Mouse (Mus musculus) Patski (cell line): ENCODE results near the gene Arhgef5. TPM values are rescaled to one million over a fixed set of nuclear protein-coding genes. Genes with fewer than 3 reads are reported as not detected.

Experiments
- ATAC-seq: fragments of 100-300 bp; one replicate; pipeline ENCODE4 v1.8.0; 2021
- CTCF ChIA-PET: fragments of 350-600 bp; sonication (Branson Sonifier 250); formaldehyde crosslinking; loops from one replicate; lab custom pipeline; 2022; ENCODE audit warnings: inconsistent platforms; lab: Charles Lee
- POLR2A ChIA-PET: fragments of 350-600 bp; sonication (Branson Sonifier 250); formaldehyde crosslinking; loops from one replicate; lab custom pipeline; 2022; ENCODE audit warnings: antibody characterized with exemption, inconsistent platforms; lab: Charles Lee
- DNase-seq: peaks from one replicate; pipeline ENCODE4 v3.0.0-alpha.2; 2011; ENCODE audit warnings: low read depth, low spot score
- H3K27me3 ChIP-seq: fragments of 371-371 bp; one replicate; pipeline ENCODE4 v1.5.1; 2021
- CTCF ChIP-seq: fragments of 100-300 bp; IDR thresholded peaks from one replicate; pipeline ENCODE4 v1.5.1; 2021
- in situ Hi-C: fragments of 300-500 bp; cut with MboI; formaldehyde crosslinking; loops from 3 replicates; pipeline ENCODE4 v1.11.1; 2018; ENCODE audit warnings: low pct_unique_long_range_greater_than_20kb, mixed read lengths
- polyA plus RNA-seq: library from polyadenylated mRNA; unstranded; gene quantifications from one replicate; pipeline ENCODE4 v1.2.3, GENCODE M21; 2021

Gene Arhgef5
- polyA plus RNA-seq, 1 experiment from 2014 or later: 79.4 TPM

DNA sequence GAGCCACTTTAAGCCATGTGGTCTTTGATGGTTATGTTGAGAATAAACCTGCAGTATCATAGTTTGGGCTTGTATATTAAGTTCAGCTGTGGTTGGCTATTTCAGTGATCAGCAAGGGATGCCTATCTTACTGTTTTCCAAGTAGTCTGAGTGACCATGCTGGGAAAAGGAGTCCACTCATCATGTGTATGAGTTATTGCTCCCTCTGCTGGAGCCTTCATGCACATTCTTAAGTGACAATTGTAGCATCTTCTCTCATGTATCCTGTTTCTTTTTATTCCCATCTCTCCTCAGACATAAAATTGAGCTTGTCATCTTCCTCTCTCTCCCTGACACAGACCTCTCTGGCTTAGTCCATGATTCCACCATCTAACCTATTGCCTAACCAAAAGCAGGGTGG is 12.9 kb downstream of the Arhgef5 start:
- CTCF ChIA-PET: interaction anchor here (1.1 to 2.5 kb wide), 4 partner anchors 9 to 345 kb away, joined by 3 to 13 read pairs (median 6); partner anchors contain the start of gene Arhgef5

GRCm38 (mm10) chr6:43280481-43280880 is 15.1 kb downstream of the Arhgef5 start:
- TF ChIP-seq CTCF: no peak
- no peaks in the 10 kb centered on the region for H3K27me3 ChIP-seq
- POLR2A ChIA-PET: no interaction called here
- CTCF ChIA-PET: interaction anchor here (1.1 kb wide), 1 partner anchor 30 kb away, joined by 3 read pairs; no protein-coding TSS in a partner anchor
- ATAC-seq (no peak), DNase-seq (no peak)
- in situ Hi-C loops: loop anchor here (25.0 kb wide), 3 partner anchors 593 to 1718 kb away; partner anchors contain the start of genes Casp2 and Tmem139

More for the DNA sequence above, 12.9 kb downstream of the Arhgef5 start:
- TF ChIP-seq CTCF: peak; percentile 66
- DNase-seq: no peak
- H3K27me3 ChIP-seq: no peaks in the 10 kb centered on the region
- peak; percentile 51 for ATAC-seq
- in situ Hi-C loops: loop anchor here (25.0 kb wide), 3 partner anchors 591 to 1716 kb away; partner anchors contain the start of genes Casp2 and Tmem139
- POLR2A ChIA-PET: interaction anchor here (1.1 kb wide), 1 partner anchor 11 kb away, joined by 4 read pairs; no protein-coding TSS in a partner anchor

GRCm38 (mm10) chr6:43292041-43292440 is 26.7 kb downstream of the Arhgef5 start:
- in situ Hi-C loops: loop anchor here (5.0 to 25.0 kb wide), 6 partner anchors 35 to 1730 kb away; partner anchors contain the start of genes Casp2 and Tmem139
- ChIA-PET POLR2A (no interaction called here), CTCF (interaction anchor here (0.7 to 2.4 kb wide), 12 partner anchors 13 to 120 kb away, joined by 3 to 9 read pairs (median 4); partner anchors contain the start of genes Arhgef5 and Olfr13)
- DNase-seq (peak; percentile 80), ATAC-seq (peak; percentile 73)
- peak; percentile 14 for TF ChIP-seq CTCF
- H3K27me3 ChIP-seq: no peaks in the 10 kb centered on the region

DNA sequence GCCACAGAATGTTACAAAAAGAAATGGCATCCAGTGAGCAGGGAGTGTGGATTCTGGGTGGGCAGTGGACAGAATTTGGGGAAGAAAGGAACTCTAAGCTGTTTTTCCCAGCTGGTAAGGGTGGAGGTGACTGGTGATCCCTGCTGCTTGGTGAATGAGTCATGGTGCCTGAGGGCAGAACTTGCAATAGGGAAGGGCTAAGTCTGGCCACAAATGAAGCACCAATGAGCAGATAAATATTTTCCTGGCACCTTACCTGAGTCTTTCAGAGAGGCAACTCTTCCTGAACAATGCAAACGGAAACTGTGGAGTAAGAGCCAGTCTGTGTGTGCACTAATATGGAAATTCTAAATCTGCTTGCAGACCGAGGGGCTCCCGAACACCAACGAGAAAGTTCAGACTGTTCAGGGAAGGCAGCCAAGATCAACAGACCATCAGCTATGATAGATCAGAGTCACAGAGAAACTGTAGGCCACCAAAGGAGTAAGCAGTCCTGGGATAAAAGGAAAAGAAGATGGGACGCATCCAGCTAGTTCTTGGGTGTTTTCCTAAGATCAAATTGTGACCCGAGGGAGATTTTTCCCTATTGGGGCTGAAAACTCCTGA is 27.2 kb downstream of the Arhgef5 start:
- no peak for TF ChIP-seq CTCF
- in situ Hi-C loops: loop anchor here (5.0 to 25.0 kb wide), 6 partner anchors 35 to 1730 kb away; partner anchors contain the start of genes Casp2 and Tmem139
- CTCF ChIA-PET: interaction anchor here (1.0 to 2.4 kb wide), 11 partner anchors 13 to 121 kb away, joined by 3 to 9 read pairs (median 5); partner anchors contain the start of genes Arhgef5 and Olfr13
- no peaks in the 10 kb centered on the region for H3K27me3 ChIP-seq
- peak; percentile 96 for DNase-seq
- peak; percentile 92 for ATAC-seq
- POLR2A ChIA-PET: no interaction called here

GRCm38 (mm10) chr6:43293175-43293574 is 27.8 kb downstream of the Arhgef5 start:
- CTCF ChIA-PET: interaction anchor here (1.5 to 2.4 kb wide), 5 partner anchors 27 to 42 kb away, joined by 4 to 9 read pairs (median 6); partner anchors contain the start of gene Arhgef5
- no peak for ATAC-seq
- in situ Hi-C loops: loop anchor here (5.0 to 25.0 kb wide), 6 partner anchors 36 to 1731 kb away; partner anchors contain the start of genes Casp2 and Tmem139
- no peak for DNase-seq
- TF ChIP-seq CTCF: no peak
- POLR2A ChIA-PET: no interaction called here
- H3K27me3 ChIP-seq: no peaks in the 10 kb centered on the region

GRCm38 (mm10) chr6:43295908-43296307 is 30.5 kb downstream of the Arhgef5 start:
- CTCF ChIA-PET: interaction anchor here (1.0 to 1.8 kb wide), 3 partner anchors 39 to 274 kb away, joined by 3 to 4 read pairs (median 3); no protein-coding TSS in a partner anchor
- ATAC-seq (no peak), DNase-seq (no peak)
- POLR2A ChIA-PET: interaction anchor here (1.4 kb wide), 1 partner anchor 30 kb away, joined by 4 read pairs; the partner anchor contains the start of gene Arhgef5
- in situ Hi-C loops: loop anchor here (10.0 to 25.0 kb wide), 5 partner anchors 221 to 1734 kb away; partner anchors contain the start of genes Casp2 and Tmem139
- H3K27me3 ChIP-seq: no peaks in the 10 kb centered on the region
- TF ChIP-seq CTCF: no peak

DNA sequence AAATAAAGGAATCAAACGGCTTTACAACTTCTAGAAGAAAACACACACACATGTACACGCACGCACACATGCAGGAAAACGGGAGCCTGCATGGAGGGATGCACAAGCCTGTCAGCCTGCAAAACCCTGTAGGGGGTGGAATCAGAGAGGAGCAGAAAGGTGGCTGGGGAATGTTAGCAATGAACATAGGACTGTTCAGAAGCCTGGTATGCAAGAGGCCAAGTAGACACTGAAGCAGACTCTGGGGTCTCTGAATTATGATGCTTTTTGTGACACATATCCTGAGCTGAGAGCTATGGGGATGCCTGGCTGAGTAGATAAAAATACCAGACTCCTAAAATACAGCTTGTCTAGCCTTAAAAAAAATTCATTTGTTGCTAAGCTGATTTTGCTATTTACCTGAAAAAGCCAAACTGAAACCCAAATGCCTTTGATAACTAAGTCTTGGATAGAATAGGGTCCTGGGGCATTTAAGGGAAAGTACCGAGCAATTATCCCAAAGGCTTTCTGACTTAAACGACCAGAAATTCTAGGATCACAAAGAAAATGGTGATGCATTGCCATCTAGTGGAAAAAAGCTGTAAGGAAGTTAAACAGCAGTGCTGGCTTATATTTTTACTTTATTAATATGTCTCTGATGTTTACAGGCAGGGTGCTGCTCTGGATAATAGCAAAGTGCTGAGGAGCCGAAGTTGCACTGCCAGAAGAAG is 31.6 kb downstream of the Arhgef5 start:
- no peaks in the 10 kb centered on the region for H3K27me3 ChIP-seq
- TF ChIP-seq CTCF: peak; percentile 71
- DNase-seq (no peak), ATAC-seq (peak; percentile 36)
- in situ Hi-C loops: loop anchor here (10.0 to 25.0 kb wide), 5 partner anchors 222 to 1735 kb away; partner anchors contain the start of genes Casp2 and Tmem139
- ChIA-PET CTCF (interaction anchor here (0.7 to 2.0 kb wide), 11 partner anchors 10 to 126 kb away, joined by 3 to 12 read pairs (median 4); partner anchors contain the start of gene Olfr13), POLR2A (no interaction called here)

DNA sequence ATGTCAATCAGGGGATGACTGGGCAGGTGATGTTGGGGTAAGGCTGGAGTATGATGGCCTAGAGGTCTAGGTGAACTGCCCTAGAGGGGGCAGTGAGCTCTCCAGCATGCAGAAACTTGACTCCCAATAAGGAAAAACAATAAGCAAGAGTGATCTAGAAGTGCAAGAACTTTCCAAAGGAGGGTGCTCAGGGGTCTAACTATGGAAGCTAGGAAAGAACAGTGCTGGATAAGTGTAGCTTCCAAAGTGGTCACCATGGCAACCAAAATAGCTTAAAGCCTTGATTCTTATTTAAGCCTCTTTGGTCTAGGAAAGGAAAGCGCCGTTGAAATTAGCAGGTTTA is 32.1 kb downstream of the Arhgef5 start:
- peak; percentile 12 for TF ChIP-seq CTCF
- H3K27me3 ChIP-seq: no peaks in the 10 kb centered on the region
- ChIA-PET POLR2A (no interaction called here), CTCF (interaction anchor here (1.1 to 2.0 kb wide), 10 partner anchors 9 to 58 kb away, joined by 3 to 12 read pairs (median 5); no protein-coding TSS in a partner anchor)
- DNase-seq (no peak), ATAC-seq (no peak)
- in situ Hi-C loops: loop anchor here (10.0 to 25.0 kb wide), 5 partner anchors 223 to 1735 kb away; partner anchors contain the start of genes Casp2 and Tmem139

DNA sequence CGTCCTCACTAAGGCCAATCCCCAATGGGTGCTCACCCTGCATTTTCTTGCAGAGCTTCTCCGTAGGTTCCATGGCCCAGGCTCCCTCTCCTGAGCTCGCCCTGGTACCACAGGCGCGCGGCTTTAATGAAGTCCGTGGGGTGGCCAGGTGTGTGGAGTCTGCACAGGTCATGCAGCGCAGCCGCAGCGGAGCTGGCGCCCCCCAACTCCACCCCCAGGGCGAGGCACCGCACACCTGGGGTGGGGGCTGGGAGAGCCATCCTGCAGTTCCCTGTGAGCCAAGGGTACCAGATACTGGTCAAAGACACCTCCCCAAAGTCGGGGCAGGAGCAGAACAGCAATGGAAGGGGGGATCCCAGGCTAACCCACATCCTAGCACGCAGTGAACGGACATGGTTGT is 44.1 kb downstream of the Arhgef5 start, which contains the start of gene Nobox:
Gene Nobox, minus strand, starts transcription at position 101 of the 400 bp plus-strand sequence.
- DNase-seq (no peak), ATAC-seq (no peak)
- H3K27me3 ChIP-seq: no peaks in the 10 kb centered on the region
- no peak for TF ChIP-seq CTCF
- POLR2A ChIA-PET: no interaction called here
- in situ Hi-C loops: loop anchor here (10.0 kb wide), 1 partner anchor 295 kb away; no protein-coding TSS in a partner anchor
- CTCF ChIA-PET: no interaction called here
